Mouse (Mus musculus): Measurements from ENCODE around the gene Map10. TPM values are rescaled to one million over a fixed set of nuclear protein-coding genes. Genes with fewer than 3 reads are reported as not detected.

The Map10 gene
- total and polyA plus RNA-seq, 3 experiments: 0.05 TPM; not detected in 2

GRCm38 (mm10) chr8:125671371-125671770 lies 1.8 kb downstream of the Map10 start:
- DNase-seq (ENCODE audit: low spot score) (no peak), ATAC-seq (ENCODE audit: extremely low read depth, insufficient number of reproducible peaks, low FRiP score, poor library complexity, severe bottlenecking) (no peak)
- Histone ChIP-seq H3K4me1 (ENCODE audit: insufficient read depth, low read depth, low read length) (no peaks in the 10 kb centered on the region), H3K4me3 (ENCODE audit: low read depth, low read length) (no peak overlapping the region), H3K36me3 (replicated peaks) (no peaks in the 10 kb centered on the region), H3K27me3 (ENCODE audit: insufficient read depth, low read length) (no peaks in the 10 kb centered on the region), H3K9me3 (replicated peaks) (peaks cover 68% of the 10 kb centered on the region)
- TF ChIP-seq TAL1 (conservative IDR thresholded peaks at IDR 0.05; ENCODE audit: low read depth, low read length) (no peak), POLR2AphosphoS5 (IDR thresholded peaks at IDR 0.05; ENCODE audit: insufficient replicate concordance, low read depth, low read length) (no peak), GATA2 (IDR thresholded peaks at IDR 0.05; ENCODE audit: borderline replicate concordance, low read depth, low read length) (no peak), GATA1 (IDR thresholded peaks at IDR 0.05; ENCODE audit: borderline replicate concordance, low read length) (no peak), CTCF (IDR thresholded peaks at IDR 0.05; ENCODE audit: low read depth, low read length) (no peak)

- ATAC-seq (ENCODE audit: extremely low read depth, insufficient number of reproducible peaks, low FRiP score, poor library complexity, severe bottlenecking) (no peak), DNase-seq (ENCODE audit: low spot score) (no peak)
- Histone ChIP-seq H3K9me3 (replicated peaks) (peaks cover 61% of the 10 kb centered on the region), H3K36me3 (replicated peaks) (no peaks in the 10 kb centered on the region), H3K27me3 (ENCODE audit: insufficient read depth, low read length) (no peaks in the 10 kb centered on the region), H3K4me3 (ENCODE audit: low read depth, low read length) (no peak overlapping the region), H3K4me1 (ENCODE audit: insufficient read depth, low read depth, low read length) (no peaks in the 10 kb centered on the region)
- no peak for TF ChIP-seq POLR2AphosphoS5 (IDR thresholded peaks at IDR 0.05; ENCODE audit: insufficient replicate concordance, low read depth, low read length)
- TF ChIP-seq CTCF (IDR thresholded peaks at IDR 0.05; ENCODE audit: low read depth, low read length): no peak
- no peak for TF ChIP-seq TAL1 (conservative IDR thresholded peaks at IDR 0.05; ENCODE audit: low read depth, low read length)
- no peak for TF ChIP-seq GATA2 (IDR thresholded peaks at IDR 0.05; ENCODE audit: borderline replicate concordance, low read depth, low read length)
- no peak for TF ChIP-seq GATA1 (IDR thresholded peaks at IDR 0.05; ENCODE audit: borderline replicate concordance, low read length)
Measured at GRCm38 (mm10) chr8:125675796-125676195, 6.2 kb downstream of the Map10 start.

GRCm38 (mm10) chr8:125677484-125677883 lies 7.9 kb downstream of the Map10 start:
- ATAC-seq (ENCODE audit: extremely low read depth, insufficient number of reproducible peaks, low FRiP score, poor library complexity, severe bottlenecking) (no peak), DNase-seq (ENCODE audit: low spot score) (no peak)
- Histone ChIP-seq H3K36me3 (replicated peaks) (no peaks in the 10 kb centered on the region), H3K27me3 (ENCODE audit: insufficient read depth, low read length) (no peaks in the 10 kb centered on the region), H3K4me1 (ENCODE audit: insufficient read depth, low read depth, low read length) (no peaks in the 10 kb centered on the region), H3K9me3 (replicated peaks) (peaks cover 61% of the 10 kb centered on the region), H3K4me3 (ENCODE audit: low read depth, low read length) (no peak overlapping the region)
- no peak for TF ChIP-seq CTCF (IDR thresholded peaks at IDR 0.05; ENCODE audit: low read depth, low read length)
- no peak for TF ChIP-seq GATA1 (IDR thresholded peaks at IDR 0.05; ENCODE audit: borderline replicate concordance, low read length)
- no peak for TF ChIP-seq TAL1 (conservative IDR thresholded peaks at IDR 0.05; ENCODE audit: low read depth, low read length)
- no peak for TF ChIP-seq GATA2 (IDR thresholded peaks at IDR 0.05; ENCODE audit: borderline replicate concordance, low read depth, low read length)
- TF ChIP-seq POLR2AphosphoS5 (IDR thresholded peaks at IDR 0.05; ENCODE audit: insufficient replicate concordance, low read depth, low read length): no peak

- H3K4me3 ChIP-seq (ENCODE audit: low read depth, low read length): no peak overlapping the region
- no peak for ATAC-seq (ENCODE audit: extremely low read depth, insufficient number of reproducible peaks, low FRiP score, poor library complexity, severe bottlenecking)
- no peaks in the 10 kb centered on the region for H3K4me1 ChIP-seq (ENCODE audit: insufficient read depth, low read depth, low read length)
- TF ChIP-seq TAL1 (conservative IDR thresholded peaks at IDR 0.05; ENCODE audit: low read depth, low read length) (no peak), POLR2AphosphoS5 (IDR thresholded peaks at IDR 0.05; ENCODE audit: insufficient replicate concordance, low read depth, low read length) (no peak), GATA2 (IDR thresholded peaks at IDR 0.05; ENCODE audit: borderline replicate concordance, low read depth, low read length) (no peak), CTCF (IDR thresholded peaks at IDR 0.05; ENCODE audit: low read depth, low read length) (no peak), GATA1 (IDR thresholded peaks at IDR 0.05; ENCODE audit: borderline replicate concordance, low read length) (no peak)
- DNase-seq (ENCODE audit: low spot score): no peak
- H3K9me3 ChIP-seq (replicated peaks): peaks cover 68% of the 10 kb centered on the region
- H3K36me3 ChIP-seq (replicated peaks): no peaks in the 10 kb centered on the region
- H3K27me3 ChIP-seq (ENCODE audit: insufficient read depth, low read length): no peaks in the 10 kb centered on the region
Measured at GRCm38 (mm10) chr8:125678854-125679648, 9.4 kb downstream of the Map10 start.

- H3K4me3 ChIP-seq (ENCODE audit: low read depth, low read length): no peak overlapping the region
- DNase-seq (ENCODE audit: low spot score): no peak
- ATAC-seq (ENCODE audit: extremely low read depth, insufficient number of reproducible peaks, low FRiP score, poor library complexity, severe bottlenecking): no peak
- no peaks in the 10 kb centered on the region for H3K36me3 ChIP-seq (replicated peaks)
- no peaks in the 10 kb centered on the region for H3K4me1 ChIP-seq (ENCODE audit: insufficient read depth, low read depth, low read length)
- no peaks in the 10 kb centered on the region for H3K27me3 ChIP-seq (ENCODE audit: insufficient read depth, low read length)
- peaks cover 72% of the 10 kb centered on the region for H3K9me3 ChIP-seq (replicated peaks)
- TF ChIP-seq TAL1 (conservative IDR thresholded peaks at IDR 0.05; ENCODE audit: low read depth, low read length) (no peak), GATA2 (IDR thresholded peaks at IDR 0.05; ENCODE audit: borderline replicate concordance, low read depth, low read length) (no peak)
Measured at GRCm38 (mm10) chr8:125680851-125681408, 11.3 kb downstream of the Map10 start.

GRCm38 (mm10) chr8:125685216-125685760 lies 15.7 kb downstream of the Map10 start:
- no peaks in the 10 kb centered on the region for H3K27me3 ChIP-seq (ENCODE audit: insufficient read depth, low read length)
- no peak for TF ChIP-seq TAL1 (conservative IDR thresholded peaks at IDR 0.05; ENCODE audit: low read depth, low read length)
- no peak for TF ChIP-seq GATA2 (IDR thresholded peaks at IDR 0.05; ENCODE audit: borderline replicate concordance, low read depth, low read length)
- TF ChIP-seq POLR2AphosphoS5 (IDR thresholded peaks at IDR 0.05; ENCODE audit: insufficient replicate concordance, low read depth, low read length): no peak
- TF ChIP-seq CTCF (IDR thresholded peaks at IDR 0.05; ENCODE audit: low read depth, low read length): no peak
- no peak for TF ChIP-seq GATA1 (IDR thresholded peaks at IDR 0.05; ENCODE audit: borderline replicate concordance, low read length)
- H3K4me1 ChIP-seq (ENCODE audit: insufficient read depth, low read depth, low read length): no peaks in the 10 kb centered on the region
- H3K36me3 ChIP-seq (replicated peaks): no peaks in the 10 kb centered on the region
- no peak for ATAC-seq (ENCODE audit: extremely low read depth, insufficient number of reproducible peaks, low FRiP score, poor library complexity, severe bottlenecking)
- H3K4me3 ChIP-seq (ENCODE audit: low read depth, low read length): no peak overlapping the region
- peaks cover 60% of the 10 kb centered on the region for H3K9me3 ChIP-seq (replicated peaks)
- no peak for DNase-seq (ENCODE audit: low spot score)

Measured in G1E (cell line).